Mouse (Mus musculus) ES-E14 (cell line): ENCODE results near the gene Etnk1.

Source experiments
- CHD2 ChIP-seq: IDR thresholded peaks from 2 replicates; pipeline ENCODE4 v1.6.1; 2014; ENCODE audit warnings: mild to moderate bottlenecking, low read depth, low read length, inconsistent platforms
- HCFC1 ChIP-seq: IDR thresholded peaks from 2 replicates; pipeline ENCODE4 v1.6.1; 2012; ENCODE audit warnings: low read length, inconsistent platforms, borderline replicate concordance; ENCODE audit not compliant: insufficient read depth
- MAFK ChIP-seq: IDR thresholded peaks from 2 replicates; pipeline ENCODE4 v1.6.1; 2014; ENCODE audit warnings: mild to moderate bottlenecking, low read depth, low read length, inconsistent platforms; ENCODE audit not compliant: insufficient read depth
- ZC3H11A ChIP-seq: IDR thresholded peaks from 2 replicates; pipeline ENCODE4 v1.6.1; 2012; ENCODE audit warnings: low read depth, mild to moderate bottlenecking, inconsistent platforms, low read length, borderline replicate concordance

DNA sequence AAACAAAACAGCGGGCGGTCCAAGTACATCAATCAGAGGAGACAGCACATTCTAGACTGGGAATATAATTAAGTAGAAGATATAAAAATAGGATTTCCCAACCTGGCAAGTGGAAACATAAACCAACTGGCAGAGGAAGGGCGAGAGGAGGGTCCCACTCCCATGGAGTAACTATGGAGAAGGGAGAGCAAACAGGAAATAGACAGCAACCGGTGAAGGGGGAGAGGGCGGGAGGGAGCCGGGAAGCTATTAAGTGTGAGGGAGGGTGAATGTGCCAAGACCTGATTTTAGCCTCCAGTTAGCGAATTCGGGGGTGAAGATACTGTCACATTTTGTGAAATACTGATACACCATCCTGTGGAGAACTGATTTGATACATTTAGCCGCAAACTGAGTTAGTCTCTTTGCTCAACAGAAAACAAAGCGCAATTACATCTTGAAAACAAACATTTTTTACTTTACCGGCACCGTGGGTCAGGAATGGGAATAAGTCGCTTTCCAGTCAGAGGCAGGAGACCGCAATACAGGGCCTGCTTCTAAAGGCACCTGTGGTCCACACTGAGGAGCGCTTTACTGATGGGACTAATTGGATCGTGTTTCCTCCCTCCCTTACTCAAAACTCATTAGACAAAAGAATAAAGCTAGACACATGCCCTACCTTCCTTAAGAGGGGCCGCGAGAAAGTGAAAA is 93.0 kb downstream of the Etnk1 start:
- TF ChIP-seq MAFK, result no peak
- no peak for TF ChIP-seq HCFC1
- TF ChIP-seq CHD2, result no peak
- TF ChIP-seq ZC3H11A, result no peak
